Mouse (Mus musculus): Measurements from ENCODE around the gene Btnl9.
A peak's percentile ranks its signal among the peaks of the same experiment; 100 is the strongest.
"Not testable (repeated sequence)": the region's sequence is repeated elsewhere in the genome, so short reads cannot be mapped to it uniquely, and the experiment has no call there.

Gene Btnl9

GRCm38 (mm10) chr11:49186955-49187488, at the start of gene Btnl9:
Btnl9 (minus strand) TSS chr11:49187159.
- no peak for DNase-seq

- no peak for DNase-seq
These were observed 48.7 kb upstream of the Btnl9 start for GRCm38 (mm10) chr11:49235459-49236207.

- no peak for DNase-seq
These were observed 45.8 kb upstream of the Btnl9 start for GRCm38 (mm10) chr11:49232781-49233180.

- DNase-seq = no peak
These were observed 37.5 kb upstream of the Btnl9 start for GRCm38 (mm10) chr11:49224455-49224854.

GRCm38 (mm10) chr11:49219271-49219670, 32.3 kb upstream of the Btnl9 start:
- DNase-seq = no peak

GRCm38 (mm10) chr11:49213505-49213904, 26.5 kb upstream of the Btnl9 start:
- DNase-seq = peak in 1 of 2 experiments; percentile 38

- no peak for DNase-seq
These were observed 25.6 kb upstream of the Btnl9 start for GRCm38 (mm10) chr11:49212577-49212976.

- no peak for DNase-seq
These were observed 20.5 kb upstream of the Btnl9 start for GRCm38 (mm10) chr11:49207495-49207894.

- DNase-seq = no peak
These were observed 18.2 kb upstream of the Btnl9 start for GRCm38 (mm10) chr11:49205080-49205590.

GRCm38 (mm10) chr11:49203771-49204497, 17.0 kb upstream of the Btnl9 start:
- peak; percentile 35 to 58 for DNase-seq

- DNase-seq = peak; percentile 96 to 97
These were observed 16.3 kb upstream of the Btnl9 start, which contains the start of gene Zfp62 for GRCm38 (mm10) chr11:49203129-49203768. Zfp62 (plus strand) TSS chr11:49203292.

GRCm38 (mm10) chr11:49202523-49203061, 15.6 kb upstream of the Btnl9 start:
- DNase-seq = peak; percentile 28 to 29

- DNase-seq = peak in 1 of 2 experiments; percentile 13
These were observed 15.1 kb upstream of the Btnl9 start for GRCm38 (mm10) chr11:49202071-49202470.

- no peak for DNase-seq
These were observed 14.2 kb upstream of the Btnl9 start for GRCm38 (mm10) chr11:49201142-49201541.

GRCm38 (mm10) chr11:49200666-49201065, 13.7 kb upstream of the Btnl9 start:
- no peak for DNase-seq

GRCm38 (mm10) chr11:49195819-49196322, 8.9 kb upstream of the Btnl9 start:
- peak; percentile 43 for DNase-seq

GRCm38 (mm10) chr11:49194771-49195170, 7.8 kb upstream of the Btnl9 start:
- DNase-seq = not testable (repeated sequence)

GRCm38 (mm10) chr11:49191083-49191482, 4.1 kb upstream of the Btnl9 start:
- no peak for DNase-seq

GRCm38 (mm10) chr11:49189737-49190136, 2.8 kb upstream of the Btnl9 start:
- DNase-seq = peak; percentile 75 to 91

- DNase-seq = no peak
These were observed 742 bp upstream of the Btnl9 start for GRCm38 (mm10) chr11:49187701-49188100.

- no peak for DNase-seq
These were observed 507 bp downstream of the Btnl9 start for GRCm38 (mm10) chr11:49186452-49186851.

GRCm38 (mm10) chr11:49183172-49183571, 3.8 kb downstream of the Btnl9 start:
- no peak for DNase-seq

Data from kidney, postnatal 36 days (tissue).